Mouse (Mus musculus): ENCODE results near the gene Aftph.

Gene Aftph

DNA sequence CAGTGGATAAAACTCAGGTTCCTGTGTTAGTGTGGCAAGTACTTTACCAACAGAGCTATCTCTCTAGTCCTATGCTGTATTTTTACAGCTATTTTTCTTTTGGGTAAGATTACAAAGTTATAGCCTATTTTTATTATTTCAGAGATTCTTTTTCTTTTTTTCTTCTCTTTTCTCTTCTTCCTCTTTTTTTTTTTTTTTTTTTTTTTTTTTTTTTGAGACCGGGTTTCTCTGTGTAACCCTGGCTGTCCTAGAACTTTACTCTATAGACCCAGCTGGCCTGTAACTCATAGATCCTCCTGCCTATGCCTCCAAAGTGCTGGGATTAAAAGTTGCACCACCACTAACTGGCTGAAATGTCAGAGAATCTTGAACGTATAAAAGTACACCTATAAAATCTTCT, 13.3 kb downstream of the Aftph start:
- no peak for DNase-seq (ENCODE audit: low read depth)

DNA sequence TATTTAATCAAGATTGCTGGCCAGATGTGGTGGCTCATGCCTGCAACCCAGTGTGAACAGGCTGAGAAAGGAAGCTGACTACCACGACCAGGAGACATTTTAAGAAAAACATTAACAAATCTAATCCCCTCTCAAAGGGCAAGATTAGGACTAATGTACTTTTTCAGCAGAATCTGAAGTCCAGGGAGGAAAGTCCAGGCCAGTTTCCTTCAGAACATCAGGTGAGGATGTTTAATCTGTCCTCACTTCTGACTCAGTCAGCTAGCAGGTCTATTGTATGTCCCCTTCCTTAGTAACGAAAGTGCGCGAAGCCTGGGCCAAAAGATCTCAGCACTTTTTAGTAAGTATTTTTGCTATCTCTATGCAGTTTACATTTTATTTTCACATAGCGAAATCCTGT, 17.8 kb downstream of the Aftph start:
- DNase-seq (ENCODE audit: low read depth) = no peak

DNA sequence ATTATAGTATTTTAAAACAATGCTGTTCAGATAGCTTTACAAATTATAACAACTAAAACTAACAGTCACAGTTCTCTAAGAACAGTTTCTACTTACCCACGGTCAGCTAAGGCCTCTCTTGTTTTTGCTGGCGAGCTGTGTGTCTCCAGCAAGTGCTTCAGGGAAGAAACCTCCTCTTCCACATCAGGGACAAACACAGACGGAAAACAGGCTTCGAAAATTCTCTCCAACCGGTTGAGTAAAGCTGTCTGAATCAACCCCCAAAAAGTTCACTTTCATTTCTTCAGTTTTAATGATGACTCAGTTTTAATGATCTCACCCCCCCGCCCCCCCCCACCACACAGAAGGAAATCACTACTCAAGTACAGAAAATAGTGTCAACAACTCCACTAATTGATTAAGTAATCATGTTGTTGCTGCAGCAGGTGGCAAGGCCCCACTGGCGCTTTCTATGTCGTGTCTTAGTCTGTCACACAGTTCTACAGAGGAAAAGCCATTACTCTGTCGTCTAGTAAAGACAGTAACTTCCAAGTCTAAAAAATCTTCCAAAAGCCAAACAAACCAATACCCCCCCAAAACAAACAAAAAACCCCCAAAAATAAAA, 29.2 kb downstream of the Aftph start:
- DNase-seq (ENCODE audit: low read depth) = peak; percentile 14

DNA sequence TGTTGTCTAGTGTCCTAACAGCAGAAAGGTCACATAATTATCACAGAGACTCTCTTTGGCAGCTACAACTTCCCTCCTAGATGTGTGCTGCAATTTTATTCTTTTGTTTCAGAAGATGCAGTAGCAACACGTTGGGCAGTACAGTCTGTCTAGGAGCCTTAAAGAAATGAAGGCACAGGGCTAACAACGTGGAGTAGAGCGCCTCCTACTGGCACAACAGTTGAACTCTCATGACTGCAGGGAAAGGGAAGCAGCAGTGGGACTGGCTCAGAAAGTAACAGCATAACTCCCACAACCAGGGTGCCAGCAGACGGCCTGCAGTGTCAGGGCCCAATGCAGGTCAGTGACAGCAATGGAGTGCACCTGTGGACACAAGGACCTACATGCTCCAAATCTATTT, 50.4 kb downstream of the Aftph start:
- peak; percentile 93 for DNase-seq (ENCODE audit: low read depth)

DNA sequence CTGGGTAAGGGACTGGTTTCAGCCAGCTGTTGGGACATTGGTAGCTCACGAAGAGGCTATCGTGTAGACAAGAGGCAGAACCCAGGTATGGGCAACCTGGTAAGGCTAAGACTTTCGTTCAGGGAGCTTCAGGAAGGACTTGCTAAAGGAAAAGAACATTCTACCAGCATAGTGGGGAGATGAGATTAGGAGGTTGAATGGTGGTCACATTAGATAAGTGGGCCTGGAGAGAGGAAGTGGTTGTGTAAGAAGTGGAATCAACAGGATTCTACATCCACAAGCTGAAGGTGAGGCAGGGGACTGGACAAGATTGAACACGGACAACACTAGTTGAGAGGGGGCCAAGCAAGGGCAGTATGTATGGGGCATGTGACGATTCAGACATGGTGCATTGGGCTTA, 59.7 kb downstream of the Aftph start:
- DNase-seq (ENCODE audit: low read depth) = no peak

DNA sequence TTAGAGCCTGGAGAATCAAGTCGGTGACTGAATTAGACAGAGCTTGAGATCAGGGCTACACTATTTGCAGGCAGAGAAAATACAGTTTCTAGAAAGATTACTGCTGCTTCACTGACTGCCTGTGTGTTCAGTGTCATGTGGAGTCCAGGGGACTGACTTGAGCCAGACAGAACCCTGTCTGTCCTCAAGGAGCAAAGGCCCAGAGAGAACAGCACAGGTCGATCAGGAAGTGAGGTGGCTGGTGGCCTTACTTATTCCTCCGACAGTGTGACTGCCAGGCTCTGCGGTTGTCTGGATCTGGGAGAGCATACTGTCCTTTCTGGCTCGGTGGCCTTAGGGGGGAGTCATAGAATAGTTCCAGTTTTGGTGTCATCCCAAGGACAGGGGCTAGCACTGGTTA, 60.6 kb downstream of the Aftph start:
- no peak for DNase-seq (ENCODE audit: low read depth)

DNA sequence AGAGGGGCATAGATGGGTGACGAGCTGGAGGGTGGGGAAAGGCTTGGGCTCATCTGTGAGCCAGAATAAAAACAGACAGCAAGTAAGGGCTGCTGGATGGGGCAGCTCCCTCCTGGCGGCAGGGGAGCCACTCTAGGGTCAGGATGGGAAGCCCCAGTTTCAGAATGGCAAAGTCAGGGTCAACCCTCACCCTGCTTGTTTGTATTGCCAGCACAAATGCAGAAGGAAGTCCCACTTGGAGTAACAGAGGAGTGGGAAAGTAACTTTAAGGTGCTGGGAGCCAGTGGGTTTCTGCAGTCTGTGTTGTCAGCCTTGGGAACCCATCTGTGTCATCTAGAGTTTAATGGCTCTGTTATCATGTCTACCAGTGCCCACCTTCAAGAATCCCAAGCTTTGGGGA, 62.0 kb downstream of the Aftph start:
- DNase-seq (ENCODE audit: low read depth) = no peak

DNA sequence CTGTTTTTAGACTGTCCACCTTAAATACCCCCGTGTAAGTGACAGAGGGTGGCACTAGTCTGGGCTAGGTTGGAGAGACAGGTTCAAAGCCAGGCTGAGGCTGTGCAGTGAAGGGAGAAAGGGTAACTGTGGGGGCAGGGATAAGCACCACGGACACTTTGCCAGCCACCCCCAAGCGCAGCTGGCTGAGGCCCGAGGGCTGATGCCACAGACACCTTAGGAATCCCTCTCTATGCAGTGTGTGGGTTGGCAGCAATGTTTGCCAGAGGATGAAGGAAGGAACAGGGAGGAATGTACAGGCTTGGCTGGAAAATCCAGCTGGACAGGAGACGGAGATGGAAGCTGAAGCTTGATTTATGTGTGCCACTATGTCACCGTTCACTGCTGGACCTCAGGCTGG, 68.9 kb downstream of the Aftph start:
- no peak for DNase-seq (ENCODE audit: low read depth)

DNA sequence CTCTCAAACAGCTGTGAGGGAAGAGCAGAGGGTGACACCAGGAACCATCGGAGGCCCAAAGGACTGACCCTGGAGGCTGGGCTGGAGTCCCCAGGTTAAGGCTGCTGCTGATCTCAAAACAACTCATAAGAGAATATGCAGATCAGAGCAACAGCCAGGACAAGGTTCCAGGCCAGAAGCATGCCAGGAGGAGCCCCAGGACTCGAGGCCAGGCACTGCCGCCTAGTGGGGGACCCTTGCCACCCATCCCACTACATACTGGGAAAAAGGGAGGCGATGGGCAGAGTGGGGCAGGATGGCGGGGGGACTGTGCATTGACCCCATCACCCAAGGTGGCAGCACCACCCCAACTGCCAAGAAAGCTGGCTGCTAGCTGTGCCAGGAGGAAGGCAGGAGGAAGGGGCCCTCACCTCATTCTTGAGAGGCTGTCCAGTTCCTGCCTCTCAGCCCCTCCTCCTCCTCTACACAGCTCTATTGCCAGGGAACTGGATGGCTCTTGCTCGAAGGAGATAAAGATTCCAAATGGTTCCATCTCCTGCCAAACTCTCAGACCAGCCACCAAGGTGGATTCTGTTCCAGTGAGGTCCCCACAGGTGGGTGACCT, 69.5 kb downstream of the Aftph start:
- peak; percentile 75 for DNase-seq (ENCODE audit: low read depth)

DNA sequence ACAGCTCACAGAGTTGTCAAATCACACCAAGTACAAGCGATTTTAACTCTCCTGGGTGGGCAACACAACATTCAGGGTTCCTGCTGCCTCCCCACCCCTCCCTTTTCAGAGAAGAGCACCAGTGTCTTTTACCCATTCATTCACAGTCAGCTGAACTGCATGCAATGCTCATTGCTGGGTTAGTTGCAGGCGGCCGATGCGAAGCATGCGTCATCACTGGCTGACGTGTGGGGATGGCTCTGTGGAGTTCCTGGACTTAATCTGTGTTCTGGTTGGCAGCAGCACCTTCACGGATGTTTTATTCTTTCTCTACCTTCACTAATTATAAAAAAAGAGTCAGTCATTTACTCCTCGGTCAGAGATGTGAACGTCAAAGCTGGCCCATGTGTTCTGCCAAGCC, 76.5 kb downstream of the Aftph start:
- no peak for DNase-seq (ENCODE audit: low read depth)

DNA sequence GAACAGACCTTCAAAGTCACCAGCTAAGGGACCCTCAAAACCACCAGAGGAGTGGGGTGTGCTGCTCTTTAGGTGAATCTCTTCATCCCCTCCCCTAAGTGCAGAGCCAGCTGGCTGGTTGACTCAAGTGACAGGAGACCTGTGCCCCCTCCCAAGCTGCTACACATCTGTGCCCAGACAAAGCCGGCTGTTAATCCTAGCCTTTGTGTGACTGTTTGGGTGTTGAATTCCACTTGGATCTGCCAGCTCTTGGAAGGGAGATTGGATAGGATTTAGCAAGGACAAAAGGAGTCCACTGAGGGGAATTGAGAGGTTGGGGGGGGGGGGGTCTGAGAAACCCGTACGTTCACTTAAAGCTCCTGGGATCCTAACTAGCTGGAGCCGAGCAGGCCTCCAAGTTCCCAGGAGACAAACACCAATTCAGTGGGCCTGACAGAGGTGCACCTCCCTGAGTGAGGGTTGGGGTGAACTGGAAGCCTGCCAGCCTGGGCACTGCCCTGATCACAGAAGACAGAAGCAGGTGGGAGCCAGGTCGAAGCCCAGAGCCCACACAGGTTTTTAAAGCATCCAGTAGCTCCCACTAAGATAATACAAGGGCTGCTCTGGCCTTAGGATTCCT, 77.7 kb downstream of the Aftph start:
- no peak for DNase-seq (ENCODE audit: low read depth)

DNA sequence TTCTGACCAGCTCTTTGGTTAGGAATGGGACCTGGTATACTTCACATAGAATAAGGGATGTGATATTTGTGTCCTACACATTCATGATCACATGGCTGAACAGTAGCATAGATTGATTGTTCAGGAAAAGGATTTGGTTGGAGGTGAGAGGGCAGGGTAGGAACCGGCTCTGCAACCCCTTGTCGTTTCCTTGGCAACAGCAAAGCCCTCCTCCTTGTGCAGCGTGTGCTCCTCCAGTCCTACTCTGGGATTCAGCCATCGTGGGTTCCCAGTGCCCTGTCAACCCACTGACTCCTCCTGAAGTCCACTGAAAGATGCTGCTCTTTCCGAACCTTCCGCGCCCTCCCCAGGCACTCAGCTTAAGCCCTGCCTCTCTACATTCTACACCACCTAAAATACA, 78.6 kb downstream of the Aftph start:
- no peak for DNase-seq (ENCODE audit: low read depth)

DNA sequence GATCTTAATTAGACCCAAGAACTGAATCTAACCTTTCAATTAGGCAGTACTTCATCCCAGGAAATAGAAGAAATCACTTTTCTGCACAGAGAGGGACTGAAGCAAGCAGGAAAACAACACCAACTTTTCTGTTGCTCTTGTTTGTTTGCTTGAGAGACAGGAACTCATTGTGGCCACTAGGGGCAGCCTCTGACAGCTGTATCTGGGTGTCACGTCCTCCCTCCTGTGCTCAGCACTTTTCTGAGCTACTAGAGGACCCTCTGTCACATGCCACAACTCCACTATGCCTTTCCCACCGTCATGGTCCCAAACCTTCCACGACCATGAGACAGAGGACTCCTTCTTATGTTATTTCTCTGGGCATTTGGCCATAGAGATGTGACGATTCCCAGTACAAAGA, 79.7 kb downstream of the Aftph start:
- peak; percentile 54 for DNase-seq (ENCODE audit: low read depth)

DNA sequence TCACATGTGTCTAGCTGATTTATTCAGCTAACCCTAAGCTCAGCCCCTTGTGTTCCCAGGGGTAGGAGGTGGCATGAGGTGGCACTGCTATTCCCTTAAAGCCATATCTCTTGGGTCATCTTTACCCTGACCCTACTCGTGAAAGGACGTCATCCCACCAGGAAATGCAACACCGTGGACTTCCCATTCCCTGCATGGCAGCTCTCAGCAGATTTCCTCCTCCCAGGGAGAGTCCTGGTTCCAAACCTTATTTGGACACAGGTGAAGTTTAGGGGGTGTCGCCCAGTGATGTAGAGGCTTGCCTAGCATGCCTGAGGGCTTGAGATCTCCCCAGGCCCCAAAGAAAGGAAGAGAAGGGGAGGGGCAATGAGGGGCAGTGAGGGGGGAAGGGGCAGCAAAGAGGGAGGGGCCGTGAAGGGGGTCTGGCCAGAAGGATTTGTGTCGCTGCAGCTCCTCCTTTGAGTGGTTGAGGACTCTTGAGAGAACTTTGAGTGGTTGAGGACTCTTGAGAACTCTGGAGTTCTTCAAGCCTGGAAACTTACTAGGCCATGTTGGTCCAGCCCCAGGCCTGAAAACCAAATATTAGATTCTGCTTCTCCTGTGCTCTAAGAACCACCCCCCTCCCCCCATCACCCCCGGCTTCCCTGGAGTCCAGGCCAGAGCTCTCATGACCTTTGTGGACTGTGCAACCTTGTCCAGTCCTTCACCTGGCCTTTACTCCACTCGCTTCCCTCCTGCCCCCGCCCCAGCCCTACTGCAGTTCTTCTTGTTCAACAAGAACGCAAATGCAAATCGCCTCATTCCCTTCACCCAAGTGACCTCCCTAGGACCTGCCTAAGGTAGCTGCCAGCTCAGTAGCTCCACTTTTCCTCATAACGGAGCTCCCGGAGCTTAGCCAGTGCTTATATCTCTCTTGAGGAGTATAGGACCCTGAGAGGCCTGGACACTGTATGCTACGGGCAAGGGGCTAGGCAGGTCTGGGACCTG, 81.0 kb downstream of the Aftph start:
- no peak for DNase-seq (ENCODE audit: low read depth)

DNA sequence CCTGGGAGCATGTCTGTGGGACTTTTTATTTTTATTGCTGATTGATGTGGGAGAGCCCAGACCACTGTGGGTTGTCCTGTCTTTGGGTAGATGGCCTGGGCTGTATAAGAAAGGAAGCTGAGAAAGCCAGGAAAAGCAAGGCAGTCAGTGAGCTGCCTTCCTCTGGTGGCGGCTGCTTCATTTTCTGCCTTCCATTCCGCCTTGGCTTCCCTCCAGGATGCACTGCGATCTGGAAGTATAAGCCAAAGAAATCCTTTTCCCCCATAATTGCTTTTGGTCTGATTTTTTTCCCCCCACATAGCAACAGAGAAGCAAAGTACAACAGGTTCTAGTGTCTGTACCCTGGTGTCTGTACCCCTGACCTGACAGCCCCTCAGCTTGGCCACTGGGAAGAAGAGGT, 82.3 kb downstream of the Aftph start:
- DNase-seq (ENCODE audit: low read depth) = peak; percentile 42

DNA sequence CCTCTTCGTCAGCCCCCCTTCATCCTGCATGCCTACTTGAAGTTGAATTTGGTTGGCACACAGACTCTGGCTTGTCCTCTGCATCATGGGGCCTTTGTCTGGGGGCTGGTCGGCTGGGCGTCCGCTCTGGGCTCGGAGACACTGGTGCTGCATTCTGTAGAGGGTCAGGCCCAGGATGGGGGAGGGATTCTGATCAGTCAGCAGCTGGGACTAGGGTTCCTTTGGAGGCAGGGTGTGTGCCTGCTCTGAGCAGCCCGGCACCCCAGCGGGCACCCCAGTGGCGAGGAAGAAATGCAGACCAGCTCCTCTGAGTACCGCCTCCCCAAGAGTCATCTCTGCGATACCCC, 84.7 kb downstream of the Aftph start:
- DNase-seq (ENCODE audit: low read depth) = no peak

DNA sequence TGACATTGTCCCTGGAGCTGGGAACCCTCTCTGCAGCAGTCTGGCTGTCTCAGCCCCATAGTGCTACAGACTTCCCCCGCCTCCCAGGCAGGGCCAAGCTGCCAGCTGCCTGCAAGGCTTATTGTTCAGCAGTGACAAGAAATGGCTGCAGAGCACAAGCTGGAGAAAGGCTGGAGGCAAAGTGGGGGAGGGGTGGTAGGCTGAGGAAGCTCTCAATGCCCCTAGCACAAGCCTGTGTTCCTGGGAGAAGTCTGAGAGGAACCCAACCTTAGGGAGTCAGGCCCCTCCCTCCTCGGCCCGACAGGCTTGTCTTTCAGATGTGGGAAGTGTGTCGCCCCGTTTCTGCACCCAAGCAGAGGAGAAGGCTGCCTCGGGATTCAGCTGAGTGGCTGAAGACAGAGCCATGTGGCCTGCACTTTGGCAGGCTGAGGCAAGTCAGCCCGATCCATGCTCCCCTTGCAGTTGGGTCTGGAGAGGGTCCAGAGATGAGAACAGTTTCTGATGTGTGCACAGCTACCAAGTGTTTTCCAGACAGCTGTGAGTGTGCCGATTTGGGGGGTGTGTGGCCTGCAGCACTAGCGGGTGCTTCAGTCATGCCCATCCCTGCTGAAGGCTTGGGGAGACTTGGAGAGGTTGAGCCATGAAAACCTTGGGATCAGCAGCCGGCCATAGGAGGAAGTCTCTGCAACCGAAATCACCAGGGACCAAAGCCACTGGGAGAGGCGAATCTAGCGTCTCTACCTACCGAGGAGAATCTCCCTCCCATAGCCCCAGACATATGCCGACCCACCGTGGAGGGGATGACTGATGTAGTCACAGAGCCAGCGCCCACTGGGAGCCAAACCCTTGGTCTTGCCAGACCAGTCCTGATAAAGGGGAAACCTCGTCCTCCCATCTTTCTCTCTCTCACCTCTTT, 85.3 kb downstream of the Aftph start:
- peak; percentile 72 for DNase-seq (ENCODE audit: low read depth)

DNA sequence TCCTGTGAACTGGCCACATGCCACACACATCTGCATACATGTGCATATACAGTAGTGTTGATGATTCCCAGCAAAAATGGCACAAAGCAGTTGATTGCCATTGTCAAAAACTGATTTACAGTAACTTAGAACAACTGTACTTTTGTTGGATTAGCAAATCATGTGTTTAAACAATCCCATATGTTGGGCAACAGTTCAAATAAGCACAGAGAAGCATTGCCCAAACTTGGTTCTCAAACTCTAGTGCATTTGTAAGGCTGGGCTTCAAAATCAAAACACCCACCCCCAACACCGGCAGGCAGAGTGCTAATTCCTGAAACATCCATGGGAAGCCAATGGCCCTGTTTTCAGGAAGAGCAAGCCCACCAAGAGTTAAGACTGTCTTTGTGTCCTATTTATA, 90.2 kb downstream of the Aftph start:
- DNase-seq (ENCODE audit: low read depth) = peak; percentile 92

DNA sequence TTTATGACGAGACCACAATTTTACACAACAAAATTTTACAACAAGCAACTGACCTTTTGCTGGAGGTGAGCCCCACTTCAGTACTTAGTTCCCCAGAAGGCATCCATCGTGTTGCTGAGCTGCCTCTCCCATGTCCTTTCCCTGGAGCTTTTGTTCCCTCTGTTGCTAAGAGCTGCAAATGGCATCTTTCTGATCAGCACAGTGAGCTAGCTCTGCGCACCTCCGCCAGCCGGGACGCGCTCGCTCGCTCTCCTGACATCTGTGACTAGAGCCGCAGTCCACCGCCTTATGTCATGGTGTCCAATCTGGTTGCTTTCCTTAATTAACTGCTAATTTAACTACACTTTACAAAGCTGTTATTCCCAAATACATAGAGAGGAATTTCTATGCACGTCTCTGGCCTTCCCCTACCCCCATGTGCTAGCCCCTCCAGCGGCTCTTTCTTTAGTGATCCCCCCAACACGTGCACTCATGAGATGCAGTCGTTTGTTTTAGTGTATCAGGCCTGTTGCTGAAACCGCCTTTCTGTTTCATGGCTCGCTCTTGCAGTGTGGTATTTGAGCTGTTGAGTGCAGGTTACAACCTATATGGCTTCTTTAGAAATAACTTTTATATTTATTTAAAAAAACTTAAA, 91.3 kb downstream of the Aftph start:
- DNase-seq (ENCODE audit: low read depth) = no peak

DNA sequence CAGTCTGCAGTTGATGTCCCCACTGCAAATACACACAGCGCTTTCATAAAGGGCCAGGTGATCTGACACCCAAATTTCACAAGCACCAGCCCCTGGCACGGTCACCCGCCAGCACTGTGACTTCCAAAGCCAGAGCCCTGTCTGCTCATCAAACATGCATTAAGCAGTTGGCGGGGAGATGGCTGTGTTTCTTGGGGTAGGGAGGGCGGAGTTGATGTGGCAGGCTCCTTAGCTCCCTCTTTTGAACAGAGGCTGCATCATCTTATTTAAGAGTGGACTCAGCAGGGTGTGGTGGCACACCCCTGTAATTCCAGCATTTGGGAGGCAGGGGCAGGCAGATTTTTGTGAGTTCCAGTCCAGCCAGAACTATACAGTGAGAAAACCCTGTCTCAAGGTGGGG, 91.9 kb downstream of the Aftph start:
- DNase-seq (ENCODE audit: low read depth) = no peak

DNA sequence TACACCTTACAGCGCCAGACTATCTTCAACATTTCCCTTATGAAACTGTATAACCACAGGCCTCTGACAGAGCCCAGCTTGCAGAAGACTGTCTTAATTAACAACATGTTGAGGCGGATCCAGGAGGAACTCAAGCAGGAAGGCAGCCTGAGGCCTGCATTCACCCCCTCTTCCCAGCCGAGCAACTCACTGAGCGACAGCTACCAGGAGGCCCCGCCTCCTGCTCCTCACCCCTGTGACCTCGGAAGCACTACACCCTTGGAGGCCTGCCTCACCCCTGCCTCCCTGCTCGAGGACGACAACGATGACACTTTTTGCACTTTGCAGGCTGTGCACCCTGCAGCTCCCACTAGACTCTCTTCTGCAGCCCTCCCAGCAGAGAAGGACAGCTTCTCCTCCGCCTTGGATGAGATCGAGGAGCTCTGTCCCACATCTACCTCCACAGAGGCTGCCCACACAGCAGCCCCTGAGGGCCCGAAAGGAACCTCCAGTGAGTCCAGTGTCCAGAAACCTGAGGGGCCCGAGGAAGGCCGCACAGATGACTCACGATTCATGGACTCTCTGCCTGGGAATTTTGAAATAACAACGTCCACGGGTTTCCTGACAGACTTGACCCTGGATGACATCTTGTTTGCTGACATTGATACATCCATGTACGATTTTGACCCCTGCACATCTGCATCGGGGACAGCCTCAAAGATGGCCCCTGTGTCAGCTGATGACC, 93.3 kb downstream of the Aftph start:
- peak; percentile 61 for DNase-seq (ENCODE audit: low read depth)

All from NIH3T3 (cell line).